ENCODE assay signal across 8 mouse cellular contexts in the genomic region with DNA sequence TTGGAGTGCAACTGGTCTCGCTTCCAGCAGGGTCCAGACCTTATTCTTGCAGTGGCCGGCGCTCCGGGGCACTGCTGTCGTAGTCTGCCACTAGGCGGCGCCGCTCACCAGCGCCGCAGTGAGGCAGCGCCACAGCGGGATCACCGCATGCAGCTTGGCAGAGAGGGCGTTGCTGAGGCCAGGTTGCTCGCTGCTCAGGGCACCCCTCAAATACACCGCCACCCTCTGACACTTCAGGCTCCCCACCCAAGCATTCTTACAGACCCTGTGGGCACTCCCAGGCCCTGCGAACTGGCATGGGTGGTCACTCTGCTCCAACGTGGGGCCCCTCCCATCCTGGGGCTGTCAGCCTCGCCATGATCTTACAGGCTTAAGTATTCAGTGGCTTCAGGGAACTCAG. TPM values are rescaled to one million over a fixed set of nuclear protein-coding genes. Genes with fewer than 3 reads are reported as not detected.
DNase-seq lines count a peak whose midpoint lies in the region; ATAC-seq and TF ChIP-seq lines count a peak whose summit lies in the region.

No protein-coding gene starts in this region.

- TF ChIP-seq CTCF in heart, adult 2 months (IDR thresholded peaks at IDR 0.05): peak; percentile 98

- intact Hi-C loops in heart, adult 2 months (cut with DNase I): loop anchor here (2.0 to 5.0 kb wide), 3 partner anchors 79 to 210 kb away; partner anchors contain the start of gene Srprb

- H3K9me3 ChIP-seq in embryonic facial prominence, embryonic 12.5 days: no peaks in the 10 kb centered on the region
- no peaks in the 10 kb centered on the region for H3K9me3 ChIP-seq in limb, embryonic 15.5 days
- no peaks in the 10 kb centered on the region for H3K9me3 ChIP-seq in midbrain, embryonic 16.5 days (replicated peaks; ENCODE audit: control insufficient read depth, low read length, poor library complexity, severe bottlenecking)

- H3K4me2 ChIP-seq in embryonic facial prominence, embryonic 12.5 days (replicated peaks): peak overlapping the region; percentile 80
- H3K4me2 ChIP-seq in limb, embryonic 15.5 days: peak overlapping the region; percentile 87
- peak overlapping the region; percentile 79 for H3K4me2 ChIP-seq in midbrain, embryonic 16.5 days (ENCODE audit: low read length)

- TF ChIP-seq EP300 in heart, adult 2 months (IDR thresholded peaks at IDR 0.05; ENCODE audit: insufficient read depth, low read depth, low read length): peak; percentile 60; the same call in 1 of the 2 replicates

- DNase-seq in 3134 (ENCODE audit: extremely low read depth, insufficient read length, low spot score): peak; percentile 70
- peak; percentile 52 to 56 for DNase-seq in adrenal gland, postnatal 4 days (ENCODE audit: low spot score in 2 of 2)
- DNase-seq in heart, adult 2 months: peak; percentile 77 to 85
- peak; percentile 85 for DNase-seq in kidney, adult 18-20 months
- DNase-seq in spleen, postnatal 10 days (ENCODE audit: low spot score in 2 of 2): peak; percentile 47 to 75

- H3K27ac ChIP-seq in embryonic facial prominence, embryonic 12.5 days: no peak overlapping the region
- H3K27ac ChIP-seq in heart, adult 2 months: no peak overlapping the region
- H3K27ac ChIP-seq in limb, embryonic 15.5 days: no peak overlapping the region
- H3K27ac ChIP-seq in midbrain, embryonic 16.5 days (ENCODE audit: low read length): peak overlapping the region; percentile 38; the same call in 1 of the 2 replicates

- under 1% methylated on average over 19 of the region's 19 CpGs for WGBS in embryonic facial prominence, embryonic 12.5 days
- 2% methylated on average over 19 of the region's 19 CpGs for WGBS in heart, adult 2 months
- under 1% methylated on average over 19 of the region's 19 CpGs for WGBS in limb, embryonic 15.5 days
- under 1% methylated on average over 19 of the region's 19 CpGs for WGBS in midbrain, embryonic 16.5 days

- H3K4me1 ChIP-seq in embryonic facial prominence, embryonic 12.5 days: no peaks in the 10 kb centered on the region
- H3K4me1 ChIP-seq in heart, adult 2 months (ENCODE audit: control insufficient read depth, insufficient read depth, low read length): peaks cover 5% of the 10 kb centered on the region; the same call in 1 of the 2 replicates
- H3K4me1 ChIP-seq in limb, embryonic 15.5 days: peaks cover 9% of the 10 kb centered on the region
- peaks cover 2% of the 10 kb centered on the region; the same call in 1 of the 2 replicates for H3K4me1 ChIP-seq in midbrain, embryonic 16.5 days (ENCODE audit: control insufficient read depth, insufficient read depth, low read length)

- peak; percentile 67 for ATAC-seq in embryonic facial prominence, embryonic 12.5 days (ENCODE audit: insufficient number of reproducible peaks, insufficient read depth, low FRiP score, low TSS enrichment)
- peak; percentile 79 for ATAC-seq in limb, embryonic 15.5 days (ENCODE audit: insufficient number of reproducible peaks, low FRiP score, low TSS enrichment, low read depth)
- ATAC-seq in midbrain, embryonic 16.5 days: peak; percentile 91

- H3K9ac ChIP-seq in embryonic facial prominence, embryonic 12.5 days: peak overlapping the region; percentile 53
- peak overlapping the region; percentile 66 for H3K9ac ChIP-seq in heart, adult 2 months (ENCODE audit: low read depth, low read length)
- peak overlapping the region; percentile 42 for H3K9ac ChIP-seq in limb, embryonic 15.5 days
- H3K9ac ChIP-seq in midbrain, embryonic 16.5 days (ENCODE audit: low read depth, low read length): peak overlapping the region; percentile 79

- no peaks in the 10 kb centered on the region for H3K36me3 ChIP-seq in embryonic facial prominence, embryonic 12.5 days
- no peaks in the 10 kb centered on the region for H3K36me3 ChIP-seq in heart, adult 2 months (ENCODE audit: control insufficient read depth, insufficient read depth, low read length)
- no peaks in the 10 kb centered on the region for H3K36me3 ChIP-seq in limb, embryonic 15.5 days
- no peaks in the 10 kb centered on the region for H3K36me3 ChIP-seq in midbrain, embryonic 16.5 days (ENCODE audit: control insufficient read depth, insufficient read depth, low read length)

- TF ChIP-seq POLR2A in heart, adult 2 months (IDR thresholded peaks at IDR 0.05; ENCODE audit: insufficient read depth, low read depth, low read length): no peak

- no peaks in the 10 kb centered on the region for H3K27me3 ChIP-seq in embryonic facial prominence, embryonic 12.5 days
- no peaks in the 10 kb centered on the region for H3K27me3 ChIP-seq in heart, adult 2 months (ENCODE audit: control insufficient read depth, insufficient read depth, low read length)
- H3K27me3 ChIP-seq in limb, embryonic 15.5 days: no peaks in the 10 kb centered on the region
- no peaks in the 10 kb centered on the region for H3K27me3 ChIP-seq in midbrain, embryonic 16.5 days (ENCODE audit: control insufficient read depth, insufficient read depth, low read depth, low read length)

- H3K79me2 ChIP-seq in heart, adult 2 months (replicated peaks; ENCODE audit: control insufficient read depth, insufficient read depth, low read length): no peaks in the 10 kb centered on the region

- H3K4me3 ChIP-seq in embryonic facial prominence, embryonic 12.5 days: peak overlapping the region; percentile 43
- H3K4me3 ChIP-seq in heart, adult 2 months: peak overlapping the region; percentile 36; the same call in 1 of the 2 replicates
- H3K4me3 ChIP-seq in limb, embryonic 15.5 days: peak overlapping the region; percentile 46
- peak overlapping the region; percentile 48 for H3K4me3 ChIP-seq in midbrain, embryonic 16.5 days (ENCODE audit: low read depth, low read length)

RNA-seq across cellular contexts. Expression of gene Rab6b, which starts 19.3 kb away (rescaled TPM):
- total RNA-seq in adrenal gland, postnatal 4 days (2021): 10 to 100 TPM in 1 of 2 experiments, 1 to 10 TPM in 1; 8.6 to 19.0 TPM
- 11.1 and 11.5 TPM in 2 replicates for polyA plus RNA-seq in embryonic facial prominence, embryonic 12.5 days (2016; fragmentation: Nextera tagmentation; extraction: Ambion mirVana)
- 1 to 10 TPM; 1.4 to 1.6 TPM for total RNA-seq in heart, adult 2 months (2021)
- polyA plus RNA-seq in heart, adult 2 months (2012; rRNA removed): 0.76 and 6.9 TPM in 2 replicates
- polyA plus RNA-seq in limb, embryonic 15.5 days (2015; fragmentation: Nextera tagmentation; extraction: Ambion mirVana): 5.7 and 7.8 TPM in 2 replicates
- polyA plus RNA-seq in midbrain, embryonic 16.5 days (2015; fragmentation: Nextera tagmentation; extraction: Ambion mirVana): 108 and 126 TPM in 2 replicates
